ENCODE assay signal across 13 mouse cellular contexts in the genomic region with DNA sequence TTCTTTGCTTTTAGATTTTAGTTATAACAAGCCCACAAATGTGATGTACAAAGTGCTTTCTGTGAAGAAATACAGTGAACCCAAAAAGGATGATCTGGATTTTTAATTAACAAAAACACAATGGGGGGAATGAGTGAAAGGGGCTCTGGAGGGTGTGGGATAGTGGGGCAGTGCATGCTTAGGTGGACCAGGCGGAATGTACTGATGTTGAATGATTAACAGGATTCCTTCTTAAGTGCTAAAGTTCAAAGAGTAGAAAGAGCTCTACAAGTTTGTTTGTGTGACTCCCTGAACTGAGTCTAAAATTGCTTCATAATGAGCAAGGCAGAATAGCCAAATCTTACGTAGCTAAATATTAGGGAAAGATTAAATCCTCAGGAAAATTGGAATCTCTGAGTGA.
"Had no signal": no experiment of that assay in that cellular context is flagged by ENCODE, and none has a peak within 500 bp of the region (broad histone marks: within the 10 kb centered on the region; RNA-seq: fewer than 3 reads in every experiment).

No protein-coding gene starts in this region.

- ATAC-seq: hindbrain, embryonic 16.5 days; inflammation-experienced regulatory T-cells, adult 6 months; lung, postnatal 0 days; midbrain, embryonic 13.5 days had no signal

- H3K9ac ChIP-seq: limb, embryonic 15.5 days; liver, embryonic 13.5 days; midbrain, embryonic 13.5 days; neural tube, embryonic 15.5 days had no signal

- H3K27me3 ChIP-seq: limb, embryonic 15.5 days; liver, embryonic 13.5 days; midbrain, embryonic 13.5 days; neural tube, embryonic 15.5 days had no signal

- H3K27ac ChIP-seq: limb, embryonic 15.5 days; liver, embryonic 13.5 days; midbrain, embryonic 13.5 days; neural tube, embryonic 15.5 days had no signal

- H3K9me3 ChIP-seq: limb, embryonic 15.5 days; liver, embryonic 13.5 days; midbrain, embryonic 13.5 days; neural tube, embryonic 15.5 days had no signal

- H3K4me3 ChIP-seq: limb, embryonic 15.5 days; liver, embryonic 13.5 days; midbrain, embryonic 13.5 days; myocyte; neural tube, embryonic 15.5 days had no signal

- H3K36me3 ChIP-seq: limb, embryonic 15.5 days; liver, embryonic 13.5 days; midbrain, embryonic 13.5 days; neural tube, embryonic 15.5 days had no signal

- DNase-seq: layer of hippocampus, postnatal 36 days; liver, embryonic 13.5 days; lung, adult 18-20 months; lung, postnatal 36 days; thymus, adult 2 months; thymus, postnatal 25 days had no signal

- H3K4me1 ChIP-seq: limb, embryonic 15.5 days; liver, embryonic 13.5 days; midbrain, embryonic 13.5 days; neural tube, embryonic 15.5 days had no signal

- H3K4me2 ChIP-seq: limb, embryonic 15.5 days; liver, embryonic 13.5 days; midbrain, embryonic 13.5 days; neural tube, embryonic 15.5 days had no signal
